Mouse (Mus musculus): ENCODE measurements around the gene Zfhx3.
A peak's percentile ranks its signal among the peaks of the same experiment; 100 is the strongest.

The Zfhx3 gene

GRCm38 (mm10) chr8:108236715-108237114 is 294.3 kb downstream of the Zfhx3 start:
- DNase-seq (ENCODE audit: extremely low spot score, low spot score) = no peak

- no peak for DNase-seq (ENCODE audit: extremely low spot score, low spot score)
Observed at GRCm38 (mm10) chr8:108239531-108239930, 297.1 kb downstream of the Zfhx3 start.

GRCm38 (mm10) chr8:108241041-108241690 is 298.7 kb downstream of the Zfhx3 start:
- DNase-seq (ENCODE audit: extremely low spot score, low spot score) = peak; percentile 51

GRCm38 (mm10) chr8:108243270-108243669 is 300.8 kb downstream of the Zfhx3 start:
- DNase-seq (ENCODE audit: extremely low spot score, low spot score) = no peak

- DNase-seq (ENCODE audit: extremely low spot score, low spot score) = no peak
Observed at GRCm38 (mm10) chr8:108244636-108245494, 302.4 kb downstream of the Zfhx3 start.

GRCm38 (mm10) chr8:108245575-108245974 is 303.1 kb downstream of the Zfhx3 start:
- DNase-seq (ENCODE audit: extremely low spot score, low spot score) = no peak

- no peak for DNase-seq (ENCODE audit: extremely low spot score, low spot score)
Observed at GRCm38 (mm10) chr8:108246035-108246933, 303.8 kb downstream of the Zfhx3 start.

GRCm38 (mm10) chr8:108246934-108247417 is 304.5 kb downstream of the Zfhx3 start:
- no peak for DNase-seq (ENCODE audit: extremely low spot score, low spot score)

GRCm38 (mm10) chr8:108264593-108265160 is 322.2 kb downstream of the Zfhx3 start:
- peak; percentile 46 for DNase-seq (ENCODE audit: extremely low spot score, low spot score)

- no peak for DNase-seq (ENCODE audit: extremely low spot score, low spot score)
Observed at GRCm38 (mm10) chr8:108277960-108278359, 335.5 kb downstream of the Zfhx3 start.

GRCm38 (mm10) chr8:108281981-108282380 is 339.5 kb downstream of the Zfhx3 start:
- no peak for DNase-seq (ENCODE audit: extremely low spot score, low spot score)

GRCm38 (mm10) chr8:108286117-108286516 is 343.7 kb downstream of the Zfhx3 start:
- no peak for DNase-seq (ENCODE audit: extremely low spot score, low spot score)

GRCm38 (mm10) chr8:108300964-108301615 is 358.6 kb downstream of the Zfhx3 start:
- no peak for DNase-seq (ENCODE audit: extremely low spot score, low spot score)

GRCm38 (mm10) chr8:108301654-108302053 is 359.2 kb downstream of the Zfhx3 start:
- no peak for DNase-seq (ENCODE audit: extremely low spot score, low spot score)

- no peak for DNase-seq (ENCODE audit: extremely low spot score, low spot score)
Observed at GRCm38 (mm10) chr8:108305368-108305767, 362.9 kb downstream of the Zfhx3 start.

GRCm38 (mm10) chr8:108309525-108310246 is 367.2 kb downstream of the Zfhx3 start:
- DNase-seq (ENCODE audit: extremely low spot score, low spot score) = no peak

GRCm38 (mm10) chr8:108315046-108315445 is 372.6 kb downstream of the Zfhx3 start:
- no peak for DNase-seq (ENCODE audit: extremely low spot score, low spot score)

GRCm38 (mm10) chr8:108317532-108318093 is 375.2 kb downstream of the Zfhx3 start:
- no peak for DNase-seq (ENCODE audit: extremely low spot score, low spot score)

GRCm38 (mm10) chr8:108327711-108328110 is 385.3 kb downstream of the Zfhx3 start:
- no peak for DNase-seq (ENCODE audit: extremely low spot score, low spot score)

GRCm38 (mm10) chr8:108348352-108348751 is 405.9 kb downstream of the Zfhx3 start:
- no peak for DNase-seq (ENCODE audit: extremely low spot score, low spot score)
